Mouse (Mus musculus) thymus, postnatal 0 days (tissue): ENCODE measurements around the gene Slc1a5. TPM values are rescaled to one million over a fixed set of nuclear protein-coding genes. Genes with fewer than 3 reads are reported as not detected.

ENCODE experiments used
- DNase-seq: peaks from one replicate; pipeline ENCODE4 v3.0.0-alpha.2; 2015; ENCODE audit warnings: low spot score
- polyA plus RNA-seq: library from polyadenylated mRNA; unstranded; fragments of >200 nt; fragmentation: Nextera tagmentation; extraction: Ambion mirVana; gene quantifications from 2 replicates; pipeline ENCODE4 v1.2.1, GENCODE M21; 2015

The Slc1a5 gene
- polyA plus RNA-seq, 1 experiment from 2014 or later = 80.3 TPM

GRCm38 (mm10) chr7:16782555-16783125, 1.5 kb downstream of the Slc1a5 start:
- no peak for DNase-seq

DNA sequence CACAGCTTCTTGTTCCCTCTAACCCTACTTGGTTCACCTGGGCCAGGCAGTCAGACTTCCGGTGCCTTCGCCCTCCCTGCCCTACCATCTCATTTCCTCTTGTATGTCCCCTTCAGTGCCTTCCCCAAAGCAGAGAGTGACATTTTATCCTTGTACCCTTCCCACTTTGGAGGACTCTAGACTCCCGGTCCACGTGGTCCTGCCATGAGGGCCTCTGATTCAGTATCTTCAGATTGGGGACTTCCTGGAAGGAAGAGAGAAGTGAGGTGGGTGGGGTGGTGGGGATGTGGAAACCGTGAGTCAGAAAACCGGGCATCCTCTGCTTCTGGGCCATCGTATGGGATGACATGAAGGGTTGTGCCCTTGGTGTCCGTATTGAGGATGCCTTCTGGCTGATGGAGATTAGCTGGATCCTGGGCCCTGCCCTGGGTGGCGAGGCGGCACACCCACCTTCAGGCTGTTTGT, 2.1 kb downstream of the Slc1a5 start:
- DNase-seq = peak; percentile 56

- DNase-seq = no peak
These were observed 2.7 kb downstream of the Slc1a5 start for GRCm38 (mm10) chr7:16783758-16784415.

- no peak for DNase-seq
These were observed 3.4 kb downstream of the Slc1a5 start for GRCm38 (mm10) chr7:16784498-16784976.

DNA sequence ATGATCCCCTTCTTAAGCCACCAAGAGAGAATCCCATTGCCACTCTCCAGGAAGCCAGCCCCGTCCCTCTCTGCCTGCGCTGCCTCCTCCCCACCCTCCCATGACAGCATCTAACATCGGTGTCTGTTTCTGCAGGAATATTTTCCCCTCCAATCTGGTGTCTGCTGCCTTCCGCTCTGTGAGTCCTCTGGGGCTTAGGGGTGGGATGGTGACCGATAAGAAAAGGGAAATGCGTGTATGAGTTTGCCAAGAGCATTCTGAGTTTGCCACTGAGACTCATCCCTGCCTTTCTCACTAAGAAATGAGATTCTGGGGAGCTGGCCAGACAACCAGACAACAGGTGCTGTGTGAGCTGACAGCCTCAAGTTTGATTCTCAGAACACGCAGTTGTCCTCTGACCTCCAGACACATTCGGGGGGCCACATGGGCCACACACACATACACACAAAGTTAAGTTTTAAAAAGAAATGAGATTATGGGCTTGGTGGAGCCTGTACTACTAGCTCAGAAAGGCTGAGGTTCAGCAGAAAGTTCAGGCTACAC, 4.5 kb downstream of the Slc1a5 start:
- no peak for DNase-seq

DNA sequence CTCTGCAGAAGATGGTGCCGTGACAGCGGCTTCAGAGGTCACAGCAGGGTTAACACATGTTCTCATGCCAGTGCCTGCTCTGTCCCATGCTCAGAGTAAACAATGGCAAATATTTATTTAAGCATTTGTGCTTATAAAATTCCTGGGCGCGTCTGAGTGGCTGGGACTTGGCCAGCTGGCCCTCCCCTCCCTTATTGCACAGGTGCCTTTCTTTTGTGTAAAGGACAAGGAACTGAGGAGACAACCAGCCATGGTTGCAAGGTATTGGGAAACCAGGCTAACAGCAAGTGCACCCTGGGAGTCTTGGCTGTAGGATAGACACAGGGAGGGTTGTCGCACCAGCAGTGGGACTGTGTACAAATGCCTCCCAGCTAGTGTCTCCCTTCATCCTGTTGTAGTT, 11.2 kb downstream of the Slc1a5 start:
- no peak for DNase-seq

DNA sequence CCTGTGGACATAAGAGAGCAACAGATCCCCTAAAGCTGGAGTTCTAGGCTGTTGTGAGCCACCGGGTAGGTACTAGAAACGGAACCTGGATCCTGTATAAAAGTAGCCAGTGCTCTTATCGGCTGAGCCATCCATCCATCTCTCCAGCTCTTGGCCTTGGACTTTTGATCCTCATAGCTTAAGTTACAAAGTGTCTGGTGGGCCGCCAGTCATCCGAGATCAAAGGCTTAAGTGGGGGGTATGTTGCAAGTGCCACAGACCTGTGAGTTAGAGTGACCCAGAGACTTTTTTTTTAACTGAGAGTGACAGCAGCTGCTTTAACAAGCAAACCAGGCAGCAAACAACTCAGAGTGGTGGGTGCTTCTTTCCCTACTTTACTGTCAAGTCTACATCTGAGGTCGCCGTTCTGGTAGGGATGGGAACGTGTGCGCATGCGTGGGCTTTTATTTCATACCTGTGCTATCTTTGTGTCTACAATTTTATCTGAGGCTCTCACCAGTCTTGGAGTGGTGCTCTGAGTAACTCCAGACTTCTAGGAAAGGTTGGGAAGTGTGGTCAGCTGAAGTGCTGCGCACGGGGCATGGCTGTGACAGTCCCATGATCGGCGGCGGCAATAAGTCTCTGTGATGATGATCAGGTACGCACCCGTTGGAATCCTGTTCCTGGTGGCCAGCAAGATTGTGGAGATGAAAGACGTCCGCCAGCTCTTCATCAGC, 12.0 kb downstream of the Slc1a5 start:
- no peak for DNase-seq

- peak; percentile 77 for DNase-seq
These were observed 13.7 kb downstream of the Slc1a5 start for GRCm38 (mm10) chr7:16794886-16795285.

DNA sequence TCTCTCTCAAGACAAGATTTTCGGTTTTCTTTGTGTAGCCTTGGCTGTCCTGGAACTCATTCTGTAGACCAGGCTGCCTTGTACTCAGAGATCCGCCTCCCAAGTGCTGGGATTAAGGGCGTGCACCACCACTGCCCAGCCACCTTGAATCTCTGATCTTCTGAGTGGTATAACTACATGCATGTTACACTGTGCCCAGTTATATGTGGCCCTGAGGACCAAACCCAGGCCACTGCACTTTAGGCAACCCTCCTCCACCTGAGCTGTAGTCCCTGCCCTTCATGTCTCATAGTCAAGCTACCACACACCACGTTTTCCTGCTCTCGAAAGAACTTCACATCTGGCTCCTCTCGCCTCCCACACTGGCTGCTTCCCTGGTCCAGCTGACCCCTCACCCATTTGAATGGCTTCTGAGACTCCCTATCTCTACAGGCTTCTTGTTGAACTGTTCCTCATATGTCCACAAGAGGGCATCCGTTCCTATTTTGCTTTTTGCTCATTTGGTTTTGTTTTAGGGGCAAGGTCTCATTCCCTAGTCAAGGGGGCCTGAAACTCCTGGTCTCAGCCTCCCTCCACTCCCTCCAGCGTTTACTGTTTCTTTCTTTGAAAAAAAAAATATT, 23.4 kb downstream of the Slc1a5 start:
- DNase-seq = peak; percentile 71

DNA sequence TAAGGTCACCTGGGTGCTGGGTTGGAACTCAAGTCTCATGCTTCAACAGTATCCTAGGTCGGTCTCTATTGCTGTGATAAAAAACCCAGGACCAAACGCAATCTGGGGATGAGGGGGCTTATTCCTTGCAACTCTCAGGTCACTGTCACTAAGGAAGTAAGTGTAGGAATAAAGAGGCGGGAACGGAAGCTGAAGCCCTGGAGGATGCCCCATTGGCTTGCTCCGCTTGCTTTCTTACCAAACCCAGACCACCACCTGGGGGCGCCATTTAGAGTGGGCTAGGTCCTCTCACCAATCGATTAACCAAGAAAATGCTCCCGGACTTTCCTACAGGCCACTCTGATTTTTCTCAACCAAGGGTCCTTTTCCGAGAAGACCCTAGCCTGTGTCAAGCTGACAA, 26.8 kb downstream of the Slc1a5 start:
- no peak for DNase-seq

GRCm38 (mm10) chr7:16808647-16809046, 27.5 kb downstream of the Slc1a5 start:
- DNase-seq = no peak

GRCm38 (mm10) chr7:16809739-16810138, 28.6 kb downstream of the Slc1a5 start:
- DNase-seq = peak; percentile 72

DNA sequence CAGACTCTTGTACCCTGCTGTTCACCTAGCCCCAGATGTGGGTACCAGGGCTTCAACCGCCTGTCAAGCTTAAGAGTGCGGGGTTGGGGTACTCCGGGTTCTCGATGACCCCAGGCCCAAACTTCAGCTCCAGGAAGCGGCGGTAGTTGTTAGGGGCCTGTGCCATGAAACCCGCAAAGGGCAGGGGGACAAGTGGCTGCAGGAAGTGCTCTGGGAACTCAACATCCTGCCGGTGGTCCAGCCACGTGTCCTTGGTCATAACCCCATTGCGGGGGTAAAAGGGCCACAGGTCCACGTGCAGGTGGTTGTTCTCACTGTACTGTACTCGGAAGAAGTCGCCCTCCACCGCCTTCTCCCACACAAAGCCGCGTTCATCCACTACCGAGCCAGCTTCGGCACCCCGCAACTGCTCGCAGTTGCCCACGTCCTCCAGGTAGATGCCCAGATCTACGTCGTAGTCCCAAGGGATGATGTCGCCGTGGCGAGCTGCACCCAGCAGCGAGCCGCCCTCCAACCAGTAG, 29.3 kb downstream of the Slc1a5 start:
- no peak for DNase-seq

GRCm38 (mm10) chr7:16810920-16811648, 29.9 kb downstream of the Slc1a5 start:
- DNase-seq = no peak

DNA sequence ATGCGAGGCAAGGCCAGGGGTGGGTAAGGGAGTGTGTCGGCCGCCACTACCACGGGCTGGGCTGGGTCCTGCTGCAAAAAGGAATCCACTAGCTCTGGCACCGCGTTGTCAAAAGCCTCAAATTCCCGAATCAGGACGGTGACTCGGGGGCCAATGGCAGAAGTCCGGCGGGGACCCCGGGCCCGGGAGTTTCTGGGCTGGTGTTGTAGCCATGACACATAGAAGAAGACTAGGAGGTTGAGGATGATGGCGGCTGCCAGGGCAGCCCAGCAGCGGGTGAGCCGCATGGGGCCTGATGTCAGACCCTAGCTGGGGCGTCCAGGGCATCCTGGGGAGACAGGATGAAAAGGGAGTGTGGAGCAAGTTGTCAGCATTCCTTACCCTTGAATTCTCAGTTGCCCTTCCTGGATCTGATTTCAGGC, 30.5 kb downstream of the Slc1a5 start:
- no peak for DNase-seq

DNA sequence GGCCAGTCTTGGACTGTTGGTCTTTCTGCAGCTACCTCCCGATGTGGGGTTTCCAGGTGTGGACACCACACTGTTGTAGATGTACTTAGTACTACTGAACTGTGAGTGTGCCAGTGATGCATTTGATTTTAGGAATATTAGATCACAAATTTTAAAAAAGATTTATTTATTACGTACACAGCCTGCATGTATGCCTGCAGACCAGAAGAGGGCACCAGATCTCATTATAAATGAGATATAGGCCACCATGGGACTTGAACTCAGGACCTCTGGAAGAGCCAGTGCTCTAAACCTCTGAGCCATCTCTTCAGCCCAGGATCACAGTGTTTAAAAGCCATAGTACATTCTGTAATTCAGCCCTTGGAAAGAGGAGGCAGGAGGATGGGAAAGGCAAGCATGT, 31.4 kb downstream of the Slc1a5 start:
- no peak for DNase-seq

- no peak for DNase-seq
These were observed 34.3 kb downstream of the Slc1a5 start, which contains the start of gene Strn4 for GRCm38 (mm10) chr7:16815351-16815941. Gene Strn4, plus strand, starts transcription at chr7:16815889.

GRCm38 (mm10) chr7:16816078-16816474, 34.9 kb downstream of the Slc1a5 start:
- peak; percentile 92 for DNase-seq

DNA sequence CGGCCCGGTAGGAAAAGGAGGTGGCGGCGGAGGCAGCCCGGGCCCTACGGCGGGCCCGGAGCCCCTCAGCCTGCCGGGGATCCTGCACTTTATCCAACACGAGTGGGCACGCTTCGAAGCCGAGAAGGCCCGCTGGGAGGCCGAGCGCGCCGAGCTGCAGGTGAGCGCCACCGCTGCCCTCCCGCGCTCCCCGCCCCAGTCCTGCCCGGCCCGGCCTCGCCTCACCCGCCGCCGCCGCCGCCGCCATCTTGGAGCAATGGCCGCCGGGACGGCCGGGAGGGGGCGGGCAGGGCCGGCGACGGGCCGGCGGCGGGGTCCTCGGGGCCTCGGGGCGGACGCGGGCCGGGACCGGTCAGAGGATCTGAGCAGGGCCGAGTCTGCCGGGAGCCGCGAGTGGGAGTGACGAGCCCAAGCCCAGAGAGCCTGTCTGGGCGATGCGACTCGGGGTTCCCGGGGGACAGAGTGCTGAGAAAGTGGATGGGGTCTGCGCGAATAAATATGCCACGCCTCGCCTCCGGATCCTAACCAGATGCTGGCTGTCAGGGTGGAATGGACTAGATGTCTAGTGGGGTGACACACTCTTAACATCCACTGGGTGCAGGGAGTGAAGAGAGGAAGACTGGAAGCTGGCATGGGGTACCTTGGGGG, 35.5 kb downstream of the Slc1a5 start, which contains the start of gene Fkrp:
TSS of gene Fkrp (minus strand) at position 258 of the 648 bp plus-strand sequence.
- peak; percentile 33 for DNase-seq

DNA sequence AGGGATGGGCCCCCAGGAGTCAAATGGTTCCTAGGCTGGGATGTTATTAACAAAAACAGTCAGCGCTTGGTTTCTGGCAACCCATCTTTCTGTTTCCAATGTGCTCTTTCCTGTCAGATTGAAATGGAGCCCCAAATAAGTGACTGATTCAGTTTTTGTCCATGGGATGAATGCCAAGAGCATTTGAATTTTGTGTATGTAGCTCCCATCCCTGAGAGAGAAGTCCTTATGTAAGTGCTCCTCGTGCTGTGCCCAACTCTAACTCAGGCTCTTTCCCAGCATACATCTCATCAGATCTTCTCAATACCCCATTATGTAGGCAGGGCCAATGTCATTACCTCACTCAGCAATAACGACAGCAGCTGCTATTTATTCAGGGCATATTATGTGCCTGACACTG, 36.6 kb downstream of the Slc1a5 start:
- no peak for DNase-seq
